Mouse (Mus musculus) ZHBTc4 (cell line): ENCODE data around the gene Scg5.

ENCODE experiments used
- DNase-seq: peaks from one replicate; pipeline ENCODE4 v3.0.0-alpha.2; 2011; ENCODE audit warnings: low read depth, low spot score

Scg5 gene

GRCm38 (mm10) chr2:113806851-113807577 is 21.9 kb downstream of the Scg5 start:
- DNase-seq = peak; percentile 35

GRCm38 (mm10) chr2:113805765-113806164 is 23.2 kb downstream of the Scg5 start:
- no peak for DNase-seq

- DNase-seq = no peak
Measured at GRCm38 (mm10) chr2:113803753-113804152, 25.2 kb downstream of the Scg5 start.

- DNase-seq = no peak
Measured at GRCm38 (mm10) chr2:113800846-113801245, 28.1 kb downstream of the Scg5 start.

GRCm38 (mm10) chr2:113798605-113799004 is 30.3 kb downstream of the Scg5 start:
- DNase-seq = no peak

GRCm38 (mm10) chr2:113795186-113795585 is 33.7 kb downstream of the Scg5 start:
- DNase-seq = no peak

- DNase-seq = no peak
Measured at GRCm38 (mm10) chr2:113793521-113793920, 35.4 kb downstream of the Scg5 start.

GRCm38 (mm10) chr2:113788821-113789387 is 40.0 kb downstream of the Scg5 start:
- DNase-seq = no peak

- DNase-seq = no peak
Measured at GRCm38 (mm10) chr2:113787882-113788281, 41.0 kb downstream of the Scg5 start.

- DNase-seq = no peak
Measured at GRCm38 (mm10) chr2:113784851-113785250, 44.1 kb downstream of the Scg5 start.

GRCm38 (mm10) chr2:113781521-113781920 is 47.4 kb downstream of the Scg5 start:
- DNase-seq = no peak

GRCm38 (mm10) chr2:113781107-113781506 is 47.8 kb downstream of the Scg5 start:
- no peak for DNase-seq

- DNase-seq = no peak
Measured at GRCm38 (mm10) chr2:113779336-113779735, 49.6 kb downstream of the Scg5 start.

- no peak for DNase-seq
Measured at GRCm38 (mm10) chr2:113778036-113778435, 50.9 kb downstream of the Scg5 start.

GRCm38 (mm10) chr2:113776297-113776696 is 52.6 kb downstream of the Scg5 start:
- DNase-seq = no peak

GRCm38 (mm10) chr2:113774150-113774805 is 54.6 kb downstream of the Scg5 start:
- DNase-seq = no peak

GRCm38 (mm10) chr2:113768541-113769303 is 60.2 kb downstream of the Scg5 start:
- no peak for DNase-seq

GRCm38 (mm10) chr2:113765885-113766284 is 63.0 kb downstream of the Scg5 start:
- DNase-seq = no peak

GRCm38 (mm10) chr2:113764968-113765367 is 64.0 kb downstream of the Scg5 start:
- no peak for DNase-seq

- peak; percentile 57 for DNase-seq
Measured at GRCm38 (mm10) chr2:113758311-113759161, 70.4 kb downstream of the Scg5 start, which contains the start of gene Grem1. Gene Grem1 (minus strand): TSS chr2:113758646.
